Mouse (Mus musculus) embryonic facial prominence, embryonic 13.5 days (tissue): ENCODE results near the gene S1pr3. TPM values are rescaled to one million over a fixed set of nuclear protein-coding genes. Genes with fewer than 3 reads are reported as not detected.
A peak's percentile ranks its signal among the peaks of the same experiment; 100 is the strongest.

Experiments
- ATAC-seq: fragments of 200-750 bp; cut with Nextera tagmentation; 2 replicates; pipeline ENCODE4 v1.8.0; 2017; ENCODE audit warnings: low read depth; ENCODE audit not compliant: insufficient number of reproducible peaks, insufficient read depth, low FRiP score, low TSS enrichment
- H3K27ac ChIP-seq: fragments of 300-500 bp; sonication (generic); 2 replicates; pipeline ENCODE4 v1.5.1; 2015; ENCODE audit warnings: moderate library complexity, mild to moderate bottlenecking, inconsistent platforms
- H3K27me3 ChIP-seq: fragments of 300-500 bp; sonication (generic); 2 replicates; pipeline ENCODE4 v1.6.1; 2015; ENCODE audit warnings: mild to moderate bottlenecking, inconsistent platforms
- H3K36me3 ChIP-seq: fragments of 300-500 bp; sonication (generic); 2 replicates; pipeline ENCODE4 v1.6.1; 2015; ENCODE audit warnings: mild to moderate bottlenecking, inconsistent platforms
- H3K4me1 ChIP-seq: fragments of 300-500 bp; sonication (generic); 2 replicates; pipeline ENCODE4 v1.6.1; 2015; ENCODE audit warnings: inconsistent platforms
- H3K4me2 ChIP-seq: fragments of 300-500 bp; sonication (generic); 2 replicates; pipeline ENCODE4 v1.6.1; 2015; ENCODE audit warnings: moderate library complexity, mild to moderate bottlenecking, inconsistent platforms
- H3K4me3 ChIP-seq: fragments of 300-500 bp; sonication (generic); 2 replicates; pipeline ENCODE4 v1.5.1; 2015; ENCODE audit warnings: mild to moderate bottlenecking, inconsistent platforms
- H3K9ac ChIP-seq: fragments of 300-500 bp; sonication (generic); 2 replicates; pipeline ENCODE4 v1.6.1; 2015; ENCODE audit warnings: mild to moderate bottlenecking, inconsistent platforms
- H3K9me3 ChIP-seq: fragments of 300-500 bp; sonication (generic); 2 replicates; pipeline ENCODE4 v1.6.1; 2016; ENCODE audit warnings: inconsistent platforms
- WGBS: fragments of 180-500 bp; shearing (Covaris S2); methylation state at CpG from one replicate; pipeline ENCODE4 v1.1.7; 2015; ENCODE audit warnings: mixed read lengths; 5-methylcytosine and 5-hydroxymethylcytosine counted together
- polyA plus RNA-seq: library from polyadenylated mRNA; unstranded; fragments of >200 nt; fragmentation: Nextera tagmentation; extraction: Ambion mirVana; gene quantifications from 2 replicates; pipeline ENCODE4 v1.2.1, GENCODE M21; 2015

The S1pr3 gene
- polyA plus RNA-seq, 1 experiment from 2014 or later = 147 TPM

- Histone ChIP-seq H3K4me1 (peaks cover 21% of the 10 kb centered on the region), H3K27ac (no peak overlapping the region), H3K9ac (no peak overlapping the region), H3K4me2 (no peak overlapping the region), H3K9me3 (peaks cover 7% of the 10 kb centered on the region; the same call in 1 of the 2 replicates), H3K4me3 (no peak overlapping the region), H3K36me3 (no peaks in the 10 kb centered on the region), H3K27me3 (no peaks in the 10 kb centered on the region)
- no peak for ATAC-seq
- WGBS = 87% methylated on average over 6 of the region's 6 CpGs
These were observed 26.9 kb upstream of the S1pr3 start for GRCm38 (mm10) chr13:51381498-51381897.

- H3K9ac ChIP-seq = no peak overlapping the region
These were observed 23.5 kb upstream of the S1pr3 start for GRCm38 (mm10) chr13:51384899-51385298.

GRCm38 (mm10) chr13:51387908-51388307 lies 20.5 kb upstream of the S1pr3 start:
- H3K27me3 ChIP-seq = no peaks in the 10 kb centered on the region
- H3K9me3 ChIP-seq = peaks cover 2% of the 10 kb centered on the region; the same call in 1 of the 2 replicates
- H3K4me1 ChIP-seq = peaks cover 40% of the 10 kb centered on the region
- H3K9ac ChIP-seq = 0 out of 2 replicates have a peak overlapping the region, but pooled peaks have one; percentile 16
- ATAC-seq = no peak
- WGBS = 50% methylated on average over 4 of the region's 4 CpGs
- H3K4me2 ChIP-seq = no peak overlapping the region
- no peaks in the 10 kb centered on the region for H3K36me3 ChIP-seq
- no peak overlapping the region for H3K27ac ChIP-seq
- H3K4me3 ChIP-seq = no peak overlapping the region

More at GRCm38 (mm10) chr13:51384899-51385298, 23.5 kb upstream of the S1pr3 start:
- H3K4me1 ChIP-seq = peaks cover 24% of the 10 kb centered on the region
- WGBS = 73% methylated on average over 2 of the region's 2 CpGs
- H3K4me2 ChIP-seq = no peak overlapping the region
- no peak overlapping the region for H3K27ac ChIP-seq
- ATAC-seq = no peak
- H3K27me3 ChIP-seq = no peaks in the 10 kb centered on the region
- H3K9me3 ChIP-seq = peaks cover 4% of the 10 kb centered on the region; the same call in 1 of the 2 replicates
- no peaks in the 10 kb centered on the region for H3K36me3 ChIP-seq
- no peak overlapping the region for H3K4me3 ChIP-seq

- Histone ChIP-seq H3K4me2 (no peak overlapping the region), H3K27ac (peak overlapping the region; percentile 85), H3K4me1 (peaks cover 40% of the 10 kb centered on the region), H3K9me3 (0 out of 2 replicates have a peak, but pooled peaks cover 4% of the 10 kb centered on the region), H3K4me3 (no peak overlapping the region), H3K9ac (no peak overlapping the region), H3K36me3 (no peaks in the 10 kb centered on the region), H3K27me3 (no peaks in the 10 kb centered on the region)
- WGBS = 22% methylated on average over 4 of the region's 4 CpGs
- no peak for ATAC-seq
These were observed 18.0 kb upstream of the S1pr3 start for GRCm38 (mm10) chr13:51390398-51390797.

- Histone ChIP-seq H3K4me2 (no peak overlapping the region), H3K36me3 (no peaks in the 10 kb centered on the region), H3K27me3 (no peaks in the 10 kb centered on the region), H3K4me1 (peaks cover 40% of the 10 kb centered on the region), H3K4me3 (no peak overlapping the region), H3K27ac (peak overlapping the region; percentile 66; the same call in 1 of the 2 replicates), H3K9me3 (0 out of 2 replicates have a peak, but pooled peaks cover 4% of the 10 kb centered on the region), H3K9ac (no peak overlapping the region)
- 83% methylated on average over 6 of the region's 6 CpGs for WGBS
- ATAC-seq = no peak
These were observed 17.0 kb upstream of the S1pr3 start for GRCm38 (mm10) chr13:51391359-51391916.

GRCm38 (mm10) chr13:51392256-51392655 lies 16.2 kb upstream of the S1pr3 start:
- Histone ChIP-seq H3K27ac (no peak overlapping the region), H3K4me1 (peaks cover 40% of the 10 kb centered on the region), H3K9me3 (0 out of 2 replicates have a peak, but pooled peaks cover 4% of the 10 kb centered on the region), H3K27me3 (no peaks in the 10 kb centered on the region), H3K36me3 (no peaks in the 10 kb centered on the region), H3K4me3 (no peak overlapping the region), H3K9ac (no peak overlapping the region), H3K4me2 (no peak overlapping the region)
- 100% methylated on average over 1 of the region's 1 CpGs for WGBS
- ATAC-seq = no peak

- Histone ChIP-seq H3K4me3 (no peak overlapping the region), H3K9me3 (0 out of 2 replicates have a peak, but pooled peaks cover 4% of the 10 kb centered on the region), H3K9ac (no peak overlapping the region), H3K4me2 (no peak overlapping the region), H3K36me3 (no peaks in the 10 kb centered on the region), H3K27ac (no peak overlapping the region), H3K4me1 (peaks cover 14% of the 10 kb centered on the region), H3K27me3 (no peaks in the 10 kb centered on the region)
- 70% methylated on average over 6 of the region's 6 CpGs for WGBS
- ATAC-seq = no peak
These were observed 10.6 kb upstream of the S1pr3 start for GRCm38 (mm10) chr13:51397861-51398260.

- Histone ChIP-seq H3K9ac (no peak overlapping the region), H3K4me3 (no peak overlapping the region), H3K4me2 (no peak overlapping the region), H3K27ac (no peak overlapping the region), H3K4me1 (peaks cover 14% of the 10 kb centered on the region), H3K27me3 (no peaks in the 10 kb centered on the region), H3K9me3 (0 out of 2 replicates have a peak, but pooled peaks cover 4% of the 10 kb centered on the region), H3K36me3 (no peaks in the 10 kb centered on the region)
- WGBS = 96% methylated on average over 3 of the region's 3 CpGs
- ATAC-seq = no peak
These were observed 8.9 kb upstream of the S1pr3 start for GRCm38 (mm10) chr13:51399562-51399961.

- 23% methylated on average over 14 of the region's 14 CpGs for WGBS
- H3K27ac ChIP-seq = no peak overlapping the region
- H3K4me2 ChIP-seq = peak overlapping the region; percentile 67
- no peaks in the 10 kb centered on the region for H3K9me3 ChIP-seq
- peak overlapping the region; percentile 37 for H3K4me3 ChIP-seq
- peaks cover 14% of the 10 kb centered on the region for H3K4me1 ChIP-seq
- ATAC-seq = no peak
- H3K36me3 ChIP-seq = no peaks in the 10 kb centered on the region
- peak overlapping the region; percentile 61 for H3K9ac ChIP-seq
- no peaks in the 10 kb centered on the region for H3K27me3 ChIP-seq
These were observed 8.2 kb upstream of the S1pr3 start for GRCm38 (mm10) chr13:51400186-51400719.

- H3K9ac ChIP-seq = peak overlapping the region; percentile 61
- WGBS = 7% methylated on average over 20 of the region's 20 CpGs
- ATAC-seq = no peak
- no peaks in the 10 kb centered on the region for H3K36me3 ChIP-seq
- peak overlapping the region; percentile 37 for H3K4me3 ChIP-seq
- peaks cover 14% of the 10 kb centered on the region for H3K4me1 ChIP-seq
- no peaks in the 10 kb centered on the region for H3K9me3 ChIP-seq
- no peaks in the 10 kb centered on the region for H3K27me3 ChIP-seq
- H3K4me2 ChIP-seq = peak overlapping the region; percentile 67
- H3K27ac ChIP-seq = peak overlapping the region; percentile 30; the same call in 1 of the 2 replicates
These were observed 7.5 kb upstream of the S1pr3 start for GRCm38 (mm10) chr13:51400736-51401501.

GRCm38 (mm10) chr13:51404566-51404965 lies 3.9 kb upstream of the S1pr3 start:
- Histone ChIP-seq H3K4me1 (peaks cover 31% of the 10 kb centered on the region), H3K27ac (no peak overlapping the region), H3K9me3 (no peaks in the 10 kb centered on the region), H3K27me3 (no peaks in the 10 kb centered on the region), H3K36me3 (no peaks in the 10 kb centered on the region), H3K9ac (no peak overlapping the region), H3K4me3 (no peak overlapping the region), H3K4me2 (no peak overlapping the region)
- ATAC-seq = no peak
- 73% methylated on average over 4 of the region's 4 CpGs for WGBS
